Mouse (Mus musculus): ENCODE data around the gene Bpifb2. TPM values are rescaled to one million over a fixed set of nuclear protein-coding genes. Genes with fewer than 3 reads are reported as not detected.
A peak's percentile ranks its signal among the peaks of the same experiment; 100 is the strongest.

The Bpifb2 gene
- polyA plus RNA-seq, 1 experiment: not detected

DNA sequence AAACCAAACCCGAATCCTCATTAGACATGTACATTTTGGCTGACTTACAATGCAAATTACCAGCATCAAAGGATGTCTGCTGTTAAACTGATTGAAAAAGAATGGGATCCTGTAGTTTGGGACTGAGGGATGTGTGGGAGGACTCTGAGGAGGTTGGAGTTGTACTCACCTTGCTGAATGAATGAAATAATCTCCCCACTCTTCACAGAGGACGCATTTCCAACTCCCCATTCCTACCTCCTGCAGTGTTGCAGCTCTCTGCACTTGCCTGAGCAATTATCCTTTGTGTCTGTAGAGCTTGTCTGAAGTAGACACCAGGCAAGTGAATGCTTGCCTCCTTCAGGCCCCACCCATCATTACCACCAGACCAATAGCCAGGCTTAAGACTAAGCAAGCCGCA lies 26.5 kb upstream of the Bpifb2 start:
- Histone ChIP-seq H3K9ac (ENCODE audit: low read depth, poor library complexity, severe bottlenecking) (no peak overlapping the region), H3K9me3 (replicated peaks; ENCODE audit: control insufficient read depth, insufficient read depth, low read length, poor library complexity, severe bottlenecking) (no peaks in the 10 kb centered on the region)
- no peak for TF ChIP-seq POLR2A (IDR thresholded peaks at IDR 0.05; ENCODE audit: insufficient read depth, low read length)
- TF ChIP-seq EP300 (IDR thresholded peaks at IDR 0.05; ENCODE audit: insufficient read depth, low read depth, low read length): no peak
- no peak for TF ChIP-seq CTCF (IDR thresholded peaks at IDR 0.05; ENCODE audit: low read depth, low read length)

GRCm38 (mm10) chr2:153850351-153851029 lies 24.4 kb upstream of the Bpifb2 start:
- Histone ChIP-seq H3K4me3 (ENCODE audit: low read depth, low read length) (no peak overlapping the region), H3K27me3 (ENCODE audit: control insufficient read depth, insufficient read depth, low read length, poor library complexity, severe bottlenecking) (no peaks in the 10 kb centered on the region), H3K4me1 (ENCODE audit: control insufficient read depth, insufficient read depth, low read length) (no peaks in the 10 kb centered on the region), H3K9ac (ENCODE audit: low read depth, poor library complexity, severe bottlenecking) (no peak overlapping the region), H3K36me3 (ENCODE audit: control insufficient read depth, insufficient read depth, low read length, poor library complexity, severe bottlenecking) (no peaks in the 10 kb centered on the region), H3K27ac (ENCODE audit: insufficient read depth, low read length) (no peak overlapping the region), H3K9me3 (replicated peaks; ENCODE audit: control insufficient read depth, insufficient read depth, low read length, poor library complexity, severe bottlenecking) (no peaks in the 10 kb centered on the region)
- TF ChIP-seq EP300 (IDR thresholded peaks at IDR 0.05; ENCODE audit: insufficient read depth, low read depth, low read length): no peak
- TF ChIP-seq POLR2A (IDR thresholded peaks at IDR 0.05; ENCODE audit: insufficient read depth, low read length): no peak
- TF ChIP-seq CTCF (IDR thresholded peaks at IDR 0.05; ENCODE audit: low read depth, low read length): peak; percentile 56

More for the DNA sequence above, 26.5 kb upstream of the Bpifb2 start:
- Histone ChIP-seq H3K36me3 (ENCODE audit: control insufficient read depth, insufficient read depth, low read length, poor library complexity, severe bottlenecking) (no peaks in the 10 kb centered on the region), H3K4me3 (ENCODE audit: low read depth, low read length) (no peak overlapping the region), H3K27ac (ENCODE audit: insufficient read depth, low read length) (no peak overlapping the region), H3K27me3 (ENCODE audit: control insufficient read depth, insufficient read depth, low read length, poor library complexity, severe bottlenecking) (no peaks in the 10 kb centered on the region), H3K4me1 (ENCODE audit: control insufficient read depth, insufficient read depth, low read length) (no peaks in the 10 kb centered on the region)

DNA sequence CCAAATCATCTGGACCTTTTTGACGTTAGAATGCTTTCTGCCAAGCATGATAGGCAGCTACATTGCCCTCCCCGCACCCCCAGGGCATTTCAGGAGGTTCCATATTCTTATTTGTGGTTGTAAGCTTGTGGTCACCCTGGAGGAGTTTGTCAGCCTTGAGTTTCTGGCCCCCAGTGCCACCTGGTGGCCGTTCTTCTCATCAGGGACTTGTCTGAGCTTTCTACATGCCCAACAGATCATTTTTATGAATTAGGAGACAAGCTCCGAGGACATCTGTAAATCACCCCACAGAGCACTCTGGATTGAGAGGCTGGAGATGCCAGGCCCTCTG lies 23.9 kb upstream of the Bpifb2 start:
- Histone ChIP-seq H3K4me1 (ENCODE audit: control insufficient read depth, insufficient read depth, low read length) (no peaks in the 10 kb centered on the region), H3K27me3 (ENCODE audit: control insufficient read depth, insufficient read depth, low read length, poor library complexity, severe bottlenecking) (no peaks in the 10 kb centered on the region), H3K27ac (ENCODE audit: insufficient read depth, low read length) (no peak overlapping the region), H3K4me3 (ENCODE audit: low read depth, low read length) (no peak overlapping the region), H3K9me3 (replicated peaks; ENCODE audit: control insufficient read depth, insufficient read depth, low read length, poor library complexity, severe bottlenecking) (no peaks in the 10 kb centered on the region), H3K9ac (ENCODE audit: low read depth, poor library complexity, severe bottlenecking) (no peak overlapping the region), H3K36me3 (ENCODE audit: control insufficient read depth, insufficient read depth, low read length, poor library complexity, severe bottlenecking) (no peaks in the 10 kb centered on the region)
- peak; percentile 42 for TF ChIP-seq CTCF (IDR thresholded peaks at IDR 0.05; ENCODE audit: low read depth, low read length)
- no peak for TF ChIP-seq POLR2A (IDR thresholded peaks at IDR 0.05; ENCODE audit: insufficient read depth, low read length)

GRCm38 (mm10) chr2:153853544-153853943 lies 21.3 kb upstream of the Bpifb2 start:
- no peaks in the 10 kb centered on the region for H3K4me1 ChIP-seq (ENCODE audit: control insufficient read depth, insufficient read depth, low read length)
- no peak for TF ChIP-seq CTCF (IDR thresholded peaks at IDR 0.05; ENCODE audit: low read depth, low read length)
- no peak for TF ChIP-seq POLR2A (IDR thresholded peaks at IDR 0.05; ENCODE audit: insufficient read depth, low read length)
- TF ChIP-seq EP300 (IDR thresholded peaks at IDR 0.05; ENCODE audit: insufficient read depth, low read depth, low read length): no peak
- H3K9me3 ChIP-seq (replicated peaks; ENCODE audit: control insufficient read depth, insufficient read depth, low read length, poor library complexity, severe bottlenecking): no peaks in the 10 kb centered on the region
- H3K9ac ChIP-seq (ENCODE audit: low read depth, poor library complexity, severe bottlenecking): no peak overlapping the region
- no peak overlapping the region for H3K27ac ChIP-seq (ENCODE audit: insufficient read depth, low read length)
- H3K27me3 ChIP-seq (ENCODE audit: control insufficient read depth, insufficient read depth, low read length, poor library complexity, severe bottlenecking): no peaks in the 10 kb centered on the region
- no peak overlapping the region for H3K4me3 ChIP-seq (ENCODE audit: low read depth, low read length)
- H3K36me3 ChIP-seq (ENCODE audit: control insufficient read depth, insufficient read depth, low read length, poor library complexity, severe bottlenecking): no peaks in the 10 kb centered on the region

GRCm38 (mm10) chr2:153859581-153859980 lies 15.3 kb upstream of the Bpifb2 start:
- Histone ChIP-seq H3K27ac (ENCODE audit: insufficient read depth, low read length) (no peak overlapping the region), H3K9ac (ENCODE audit: low read depth, poor library complexity, severe bottlenecking) (no peak overlapping the region), H3K4me1 (ENCODE audit: control insufficient read depth, insufficient read depth, low read length) (no peaks in the 10 kb centered on the region), H3K27me3 (ENCODE audit: control insufficient read depth, insufficient read depth, low read length, poor library complexity, severe bottlenecking) (no peaks in the 10 kb centered on the region), H3K4me3 (ENCODE audit: low read depth, low read length) (no peak overlapping the region), H3K9me3 (replicated peaks; ENCODE audit: control insufficient read depth, insufficient read depth, low read length, poor library complexity, severe bottlenecking) (no peaks in the 10 kb centered on the region), H3K36me3 (ENCODE audit: control insufficient read depth, insufficient read depth, low read length, poor library complexity, severe bottlenecking) (no peaks in the 10 kb centered on the region)
- TF ChIP-seq CTCF (IDR thresholded peaks at IDR 0.05; ENCODE audit: low read depth, low read length) (no peak), POLR2A (IDR thresholded peaks at IDR 0.05; ENCODE audit: insufficient read depth, low read length) (no peak), EP300 (IDR thresholded peaks at IDR 0.05; ENCODE audit: insufficient read depth, low read depth, low read length) (no peak)

DNA sequence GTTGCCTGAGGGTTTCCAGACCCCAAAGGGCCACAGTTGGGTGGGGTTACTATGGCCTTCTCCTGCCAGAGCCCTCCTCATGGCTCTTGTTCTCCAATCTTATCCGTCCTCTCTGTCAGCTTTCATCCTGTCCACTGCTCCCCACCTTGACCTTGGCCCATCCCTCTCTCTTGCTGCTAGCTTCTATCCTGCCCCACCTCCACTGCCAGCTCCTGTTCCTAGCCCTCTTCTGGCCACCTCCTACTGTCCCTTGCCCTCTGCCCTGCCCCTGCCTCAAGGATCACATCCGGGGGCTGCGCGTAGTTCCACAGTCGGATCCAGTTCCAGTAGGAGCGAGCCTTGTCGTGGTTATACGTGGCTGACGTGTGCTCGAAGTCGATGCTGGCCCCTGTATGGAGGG lies 14.5 kb upstream of the Bpifb2 start:
- no peaks in the 10 kb centered on the region for H3K27me3 ChIP-seq (ENCODE audit: control insufficient read depth, insufficient read depth, low read length, poor library complexity, severe bottlenecking)
- H3K9ac ChIP-seq (ENCODE audit: low read depth, poor library complexity, severe bottlenecking): no peak overlapping the region
- TF ChIP-seq POLR2A (IDR thresholded peaks at IDR 0.05; ENCODE audit: insufficient read depth, low read length) (no peak), EP300 (IDR thresholded peaks at IDR 0.05; ENCODE audit: insufficient read depth, low read depth, low read length) (no peak), CTCF (IDR thresholded peaks at IDR 0.05; ENCODE audit: low read depth, low read length) (no peak)
- H3K4me1 ChIP-seq (ENCODE audit: control insufficient read depth, insufficient read depth, low read length): no peaks in the 10 kb centered on the region
- no peaks in the 10 kb centered on the region for H3K9me3 ChIP-seq (replicated peaks; ENCODE audit: control insufficient read depth, insufficient read depth, low read length, poor library complexity, severe bottlenecking)
- H3K4me3 ChIP-seq (ENCODE audit: low read depth, low read length): no peak overlapping the region
- H3K27ac ChIP-seq (ENCODE audit: insufficient read depth, low read length): no peak overlapping the region
- no peaks in the 10 kb centered on the region for H3K36me3 ChIP-seq (ENCODE audit: control insufficient read depth, insufficient read depth, low read length, poor library complexity, severe bottlenecking)
